Mouse (Mus musculus) lung, postnatal 0 days (tissue): ENCODE data around the gene Gpc6. TPM values are rescaled to one million over a fixed set of nuclear protein-coding genes. Genes with fewer than 3 reads are reported as not detected.

Experiments
- ATAC-seq: fragments of 200-750 bp; cut with Nextera tagmentation; 2 replicates; pipeline ENCODE4 v1.8.0; 2017; ENCODE audit warnings: moderate library complexity
- DNase-seq: peaks from one replicate; pipeline ENCODE4 v3.0.0-alpha.2; 2016; ENCODE audit warnings: low spot score
- H3K27ac ChIP-seq: fragments of 300-500 bp; sonication (generic); 2 replicates; pipeline ENCODE4 v1.5.1; 2014; ENCODE audit warnings: antibody characterized with exemption, mild to moderate bottlenecking, low read length, mixed read lengths
- H3K27me3 ChIP-seq: fragments of 300-500 bp; sonication (generic); replicated peaks from 2 replicates; pipeline ENCODE4 v1.6.1; 2014; ENCODE audit warnings: low read length, mixed read lengths; ENCODE audit not compliant: insufficient read depth
- H3K36me3 ChIP-seq: fragments of 300-500 bp; sonication (generic); 2 replicates; pipeline ENCODE4 v1.6.1; 2014; ENCODE audit warnings: low read length, mixed read lengths; ENCODE audit not compliant: insufficient read depth
- H3K4me1 ChIP-seq: fragments of 300-500 bp; sonication (generic); 2 replicates; pipeline ENCODE4 v1.6.1; 2014; ENCODE audit warnings: antibody characterized with exemption, low read depth, low read length, mixed read lengths; ENCODE audit not compliant: insufficient read depth
- H3K4me2 ChIP-seq: fragments of 300-500 bp; sonication (generic); replicated peaks from 2 replicates; pipeline ENCODE4 v1.6.1; 2014; ENCODE audit warnings: low read depth, mild to moderate bottlenecking, low read length, moderate library complexity, mixed read lengths
- H3K4me3 ChIP-seq: fragments of 300-500 bp; sonication (generic); 2 replicates; pipeline ENCODE4 v1.5.1; 2014; ENCODE audit warnings: low read depth, low read length
- H3K9ac ChIP-seq: fragments of 300-500 bp; sonication (generic); replicated peaks from 2 replicates; pipeline ENCODE4 v1.6.1; 2014; ENCODE audit warnings: low read depth, mild to moderate bottlenecking
- H3K9me3 ChIP-seq: fragments of 300-500 bp; sonication (generic); 2 replicates; pipeline ENCODE4 v1.6.1; 2016; ENCODE audit warnings: low read length, mixed read lengths
- CTCF ChIP-seq: IDR thresholded peaks from 2 replicates; pipeline ENCODE4 v1.5.1; 2016; ENCODE audit warnings: antibody characterized with exemption, mild to moderate bottlenecking
- EP300 ChIP-seq: IDR thresholded peaks from 2 replicates; pipeline ENCODE4 v1.6.1; 2016; ENCODE audit warnings: antibody characterized with exemption, mild to moderate bottlenecking, control low read depth
- WGBS: fragments of 180-500 bp; shearing (Covaris S2); extraction: QIAGEN DNeasy Blood & Tissue Kit; methylation state at CpG from one replicate; pipeline ENCODE4 v1.1.7; 2014; 5-methylcytosine and 5-hydroxymethylcytosine counted together
- polyA plus RNA-seq: library from polyadenylated mRNA; unstranded; fragments of >200 nt; fragmentation: Nextera tagmentation; extraction: Ambion mirVana; gene quantifications from 2 replicates; pipeline ENCODE4 v1.2.1, GENCODE M21; 2015

Gpc6 gene
- polyA plus RNA-seq, 1 experiment from 2014 or later: 3.1 TPM

DNA sequence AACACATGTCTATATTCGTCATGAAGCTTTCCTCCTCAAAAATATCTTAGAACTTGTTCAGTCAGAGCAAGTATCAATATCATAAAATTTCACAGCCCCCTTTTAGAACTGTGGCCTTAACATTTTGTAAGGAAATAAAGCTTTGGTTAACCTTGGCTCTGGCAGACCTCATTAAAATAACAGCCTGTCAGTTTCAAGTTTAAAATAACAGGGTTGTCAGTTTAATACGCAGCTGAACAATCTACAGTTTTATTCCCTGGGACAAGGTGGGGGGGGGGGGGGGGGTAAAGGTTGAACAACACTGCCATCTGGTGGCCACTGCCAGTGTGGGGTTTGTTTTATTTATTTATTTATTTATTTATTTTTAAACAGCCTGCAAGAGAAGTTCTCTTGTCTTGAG lies 1013.4 kb downstream of the Gpc6 start:
- WGBS: 20% methylated on average over 2 of the region's 2 CpGs
- Histone ChIP-seq H3K9me3 (no peaks in the 10 kb centered on the region), H3K27ac (no peak overlapping the region), H3K4me1 (no peaks in the 10 kb centered on the region), H3K4me2 (no peak overlapping the region), H3K4me3 (no peak overlapping the region), H3K27me3 (no peaks in the 10 kb centered on the region), H3K36me3 (no peaks in the 10 kb centered on the region), H3K9ac (no peak overlapping the region)
- ATAC-seq (no peak), DNase-seq (peak; percentile 74)
- TF ChIP-seq EP300: no peak
- peak; percentile 60 for TF ChIP-seq CTCF

DNA sequence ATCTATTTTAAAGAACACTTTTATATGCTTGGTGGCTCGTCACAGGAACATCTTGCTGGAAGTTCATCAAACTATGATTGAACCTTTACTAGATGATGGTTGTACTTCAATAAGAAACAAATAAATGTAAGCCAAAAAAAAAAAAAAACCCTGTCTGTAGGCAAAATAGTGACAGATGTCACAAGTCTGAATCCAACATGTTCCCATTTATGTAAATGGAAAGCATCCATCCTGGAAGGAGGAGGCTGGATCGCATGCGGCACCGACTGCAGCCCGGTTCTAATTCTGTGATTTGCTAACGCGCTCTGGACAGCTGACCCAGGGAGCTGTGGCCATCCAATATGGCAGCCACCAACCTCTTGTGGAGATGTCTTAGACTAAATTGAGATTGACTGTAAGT lies 1014.4 kb downstream of the Gpc6 start:
- Histone ChIP-seq H3K36me3 (no peaks in the 10 kb centered on the region), H3K9me3 (no peaks in the 10 kb centered on the region), H3K4me2 (no peak overlapping the region), H3K9ac (no peak overlapping the region), H3K4me3 (no peak overlapping the region), H3K27me3 (no peaks in the 10 kb centered on the region), H3K4me1 (no peaks in the 10 kb centered on the region), H3K27ac (no peak overlapping the region)
- ATAC-seq (no peak), DNase-seq (no peak)
- TF ChIP-seq CTCF: no peak
- no peak for TF ChIP-seq EP300
- WGBS: 96% methylated on average over 7 of the region's 7 CpGs

DNA sequence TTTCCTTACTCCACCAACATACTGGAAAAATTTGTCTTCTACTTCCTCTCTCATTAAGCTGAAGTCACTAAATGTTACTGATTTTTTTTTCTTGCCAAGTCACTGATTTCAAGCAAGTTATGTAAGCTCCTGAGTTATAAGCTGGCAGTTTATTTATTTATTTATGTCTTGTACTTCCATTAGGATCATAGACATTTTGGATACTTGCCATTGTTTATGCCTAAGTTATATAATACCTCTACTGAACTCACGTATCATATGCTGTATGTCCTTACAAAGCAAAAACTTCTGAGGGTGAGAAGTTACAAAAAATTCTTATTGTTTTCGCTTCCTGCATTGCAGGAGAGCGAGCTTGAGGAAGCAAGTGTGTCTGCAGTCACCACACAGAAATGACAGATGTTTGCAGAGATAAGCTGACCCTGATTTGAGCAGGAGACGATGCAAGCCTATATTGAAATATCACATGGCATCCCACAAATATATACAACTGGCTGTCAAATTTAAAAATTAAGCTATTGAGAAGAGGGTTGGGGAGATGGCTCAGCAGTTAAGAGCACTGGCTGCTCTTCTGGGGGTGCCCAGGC lies 1020.9 kb downstream of the Gpc6 start:
- Histone ChIP-seq H3K4me3 (no peak overlapping the region), H3K36me3 (no peaks in the 10 kb centered on the region), H3K9me3 (no peaks in the 10 kb centered on the region), H3K27ac (no peak overlapping the region), H3K4me1 (no peaks in the 10 kb centered on the region), H3K4me2 (no peak overlapping the region), H3K9ac (no peak overlapping the region), H3K27me3 (no peaks in the 10 kb centered on the region)
- 52% methylated on average over 4 of the region's 4 CpGs for WGBS
- no peak for DNase-seq
- TF ChIP-seq EP300: no peak
- no peak for TF ChIP-seq CTCF
- ATAC-seq: no peak

DNA sequence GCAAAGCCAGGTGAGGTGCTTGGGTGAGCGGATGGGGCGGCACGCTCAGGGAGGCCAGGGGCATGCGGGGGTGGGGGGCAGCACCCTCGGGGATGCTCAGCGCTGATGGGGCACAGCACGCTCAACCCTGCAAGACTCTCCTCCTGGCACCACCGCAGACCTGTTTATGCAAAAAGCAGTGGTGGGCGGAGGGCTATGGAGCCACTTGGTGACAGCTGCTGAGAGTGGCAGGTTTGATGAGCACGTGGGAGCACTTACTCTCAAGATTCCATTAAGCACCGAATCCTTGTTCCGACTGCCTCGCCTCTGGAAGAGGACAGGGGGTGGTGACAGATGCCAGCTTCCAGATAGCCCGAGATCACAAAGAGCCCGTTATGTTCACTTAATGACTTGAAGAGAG lies 1026.2 kb downstream of the Gpc6 start:
- ATAC-seq: peak; percentile 33
- no peaks in the 10 kb centered on the region for H3K9me3 ChIP-seq
- H3K4me3 ChIP-seq: no peak overlapping the region
- WGBS: 37% methylated on average over 15 of the region's 15 CpGs
- peak; percentile 25 for DNase-seq
- H3K36me3 ChIP-seq: no peaks in the 10 kb centered on the region
- no peaks in the 10 kb centered on the region for H3K4me1 ChIP-seq
- no peak overlapping the region for H3K9ac ChIP-seq
- TF ChIP-seq EP300: no peak
- TF ChIP-seq CTCF: no peak
- H3K27ac ChIP-seq: no peak overlapping the region
- H3K27me3 ChIP-seq: no peaks in the 10 kb centered on the region
- H3K4me2 ChIP-seq: peak overlapping the region; percentile 42

DNA sequence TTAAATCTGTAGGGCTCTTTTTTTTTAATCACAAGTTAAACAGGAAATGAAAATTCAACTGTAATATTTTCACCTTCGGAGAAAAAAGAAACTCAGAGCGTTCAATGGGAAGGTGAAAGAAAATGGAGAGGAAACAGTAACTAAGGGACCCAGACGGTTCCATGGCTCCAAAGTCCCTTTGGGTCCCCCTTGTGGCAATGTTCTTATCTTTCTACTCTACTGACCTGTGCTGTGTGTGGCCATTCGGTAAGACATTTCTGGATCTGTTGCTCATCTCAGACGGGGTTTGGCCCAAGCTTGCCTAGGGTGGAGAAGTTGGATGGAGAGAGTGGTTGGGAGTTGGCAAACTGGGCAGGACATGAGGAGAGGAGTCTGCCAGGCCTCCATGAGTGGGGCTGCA lies 1026.6 kb downstream of the Gpc6 start:
- DNase-seq: peak; percentile 56
- WGBS: 18% methylated on average over 5 of the region's 5 CpGs
- Histone ChIP-seq H3K27me3 (no peaks in the 10 kb centered on the region), H3K36me3 (no peaks in the 10 kb centered on the region), H3K9me3 (no peaks in the 10 kb centered on the region), H3K4me1 (no peaks in the 10 kb centered on the region), H3K4me2 (peak overlapping the region; percentile 42), H3K4me3 (no peak overlapping the region), H3K9ac (no peak overlapping the region), H3K27ac (no peak overlapping the region)
- peak; percentile 61 for ATAC-seq
- no peak for TF ChIP-seq EP300
- TF ChIP-seq CTCF: peak; percentile 65

DNA sequence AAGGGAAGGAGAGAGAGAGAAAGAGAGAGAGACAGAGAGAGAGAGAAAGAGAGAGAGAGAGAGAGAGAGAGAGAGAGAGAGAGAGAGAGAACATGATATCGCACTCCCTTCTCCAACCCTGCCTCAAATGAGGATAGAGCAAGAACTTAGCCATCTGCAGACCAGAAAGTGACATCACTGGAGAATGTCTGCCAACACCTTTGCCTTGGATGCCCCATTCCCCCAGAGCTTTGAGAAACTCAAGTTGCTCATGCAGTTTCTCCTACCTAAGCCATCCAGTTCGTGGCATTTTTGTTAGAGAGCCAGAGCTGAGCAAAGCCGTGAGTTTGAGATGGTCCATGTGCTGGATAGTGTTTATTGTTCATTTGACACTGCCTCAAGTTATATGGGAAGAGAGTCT lies 1030.9 kb downstream of the Gpc6 start:
- Histone ChIP-seq H3K36me3 (no peaks in the 10 kb centered on the region), H3K4me3 (no peak overlapping the region), H3K27me3 (no peaks in the 10 kb centered on the region), H3K4me2 (no peak overlapping the region), H3K9ac (no peak overlapping the region), H3K4me1 (no peaks in the 10 kb centered on the region), H3K9me3 (no peaks in the 10 kb centered on the region), H3K27ac (no peak overlapping the region)
- no peak for TF ChIP-seq CTCF
- TF ChIP-seq EP300: no peak
- 78% methylated on average over 3 of the region's 3 CpGs for WGBS
- no peak for DNase-seq
- no peak for ATAC-seq

DNA sequence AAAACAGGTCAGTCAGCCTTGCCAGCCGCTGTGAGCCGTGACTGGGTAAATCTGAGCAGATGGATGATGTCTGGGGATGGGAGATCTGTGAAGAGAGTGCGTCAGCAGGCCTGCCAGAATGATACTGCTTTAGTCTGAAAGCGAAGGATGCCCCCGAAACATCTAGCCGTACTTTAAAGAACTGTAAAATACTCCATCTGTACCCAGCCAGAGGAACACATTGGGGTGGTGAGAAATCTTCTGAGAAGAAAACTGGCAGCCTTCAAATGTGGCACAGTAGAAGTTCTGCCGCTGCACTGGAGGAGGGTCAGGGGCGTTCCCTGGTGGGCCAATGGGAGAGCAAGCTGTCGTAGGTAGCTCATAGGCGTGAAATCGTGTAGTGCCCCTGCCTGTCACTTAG lies 1033.3 kb downstream of the Gpc6 start:
- Histone ChIP-seq H3K4me1 (no peaks in the 10 kb centered on the region), H3K9me3 (no peaks in the 10 kb centered on the region), H3K4me2 (no peak overlapping the region), H3K4me3 (no peak overlapping the region), H3K27ac (no peak overlapping the region), H3K36me3 (no peaks in the 10 kb centered on the region), H3K9ac (no peak overlapping the region), H3K27me3 (no peaks in the 10 kb centered on the region)
- WGBS: 86% methylated on average over 11 of the region's 11 CpGs
- ATAC-seq (no peak), DNase-seq (no peak)
- TF ChIP-seq CTCF (no peak), EP300 (no peak)
